Mouse (Mus musculus) mesoderm, embryonic 11.5 days (tissue): ENCODE measurements at regions not wholly inside any gene's neighbourhood (a gene's known extent, or its start where the extent isn't known, plus 50 kb on each side); places are given as distances from the start of the nearest gene placed in this dataset.
"Not testable (repeated sequence)": the region's sequence is repeated elsewhere in the genome, so short reads cannot be mapped to it uniquely, and the experiment has no call there.

Source experiments
- DNase-seq: peaks from one replicate; pipeline ENCODE4 v3.0.0-alpha.2; 2012; ENCODE audit warnings: low read depth, low spot score

GRCm38 (mm10) chr6:64948839-64949238, 93.5 kb upstream of the Smarcad1 start:
- DNase-seq: not testable (repeated sequence)

- no peak for DNase-seq
These were observed 80.5 kb upstream of the Smarcad1 start for GRCm38 (mm10) chr6:64961608-64962486.

DNA sequence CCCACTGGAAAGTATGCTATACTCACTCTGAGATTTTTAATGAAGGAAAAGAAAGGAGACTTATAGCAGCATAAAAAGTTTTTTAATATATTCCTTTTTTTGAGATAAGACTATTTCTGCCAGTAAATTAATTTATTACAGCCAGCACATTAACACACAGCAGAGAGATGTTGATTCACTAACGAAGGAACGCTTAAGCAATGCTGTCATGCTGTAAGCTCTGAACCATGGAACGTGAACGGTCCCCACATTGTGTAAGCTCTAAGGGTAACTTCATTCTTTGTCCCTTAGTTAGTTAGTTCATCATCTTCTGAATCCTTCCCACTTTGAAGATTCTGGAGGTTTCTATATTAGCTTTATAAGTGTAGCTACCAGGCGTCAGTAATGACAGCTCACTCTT, 79.8 kb upstream of the Smarcad1 start:
- DNase-seq: no peak

DNA sequence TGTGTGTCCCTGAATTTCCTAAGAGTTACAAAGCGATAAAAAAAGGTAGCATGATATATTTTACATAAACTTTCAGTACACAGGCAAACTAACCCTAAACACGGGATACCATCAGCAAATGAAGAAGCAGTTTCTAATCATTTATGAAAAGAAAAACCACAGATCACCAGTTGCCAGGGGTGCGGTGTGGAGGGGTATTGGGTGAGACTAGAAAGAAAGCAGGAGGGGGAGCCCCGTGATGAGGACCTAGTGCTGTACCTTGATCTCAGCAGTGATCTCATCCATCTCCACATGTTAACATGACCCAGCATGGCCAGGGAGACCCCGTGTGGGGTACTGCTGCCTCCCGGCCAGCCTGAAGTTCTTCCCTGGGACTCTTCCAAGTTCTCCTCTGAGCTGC, 77.7 kb upstream of the Smarcad1 start:
- DNase-seq: no peak

DNA sequence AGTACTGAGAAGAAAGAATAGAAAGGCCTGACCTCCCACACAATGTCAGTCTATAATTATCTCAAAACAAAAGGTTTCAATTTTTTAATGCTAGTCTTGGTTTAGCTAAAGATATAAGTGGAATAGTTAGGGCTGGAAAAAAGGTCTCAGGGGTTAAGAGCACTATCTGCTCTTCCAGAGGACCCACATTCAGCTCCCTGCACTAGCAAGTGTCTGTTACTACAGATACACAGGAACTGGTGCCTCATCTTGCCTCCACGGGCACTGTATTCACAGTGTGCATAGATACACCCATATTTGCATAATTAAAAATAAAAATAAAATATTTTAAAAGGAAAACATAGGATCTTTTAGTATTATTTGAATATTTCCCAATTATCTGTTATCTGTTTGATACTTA, 77.2 kb upstream of the Smarcad1 start:
- no peak for DNase-seq

DNA sequence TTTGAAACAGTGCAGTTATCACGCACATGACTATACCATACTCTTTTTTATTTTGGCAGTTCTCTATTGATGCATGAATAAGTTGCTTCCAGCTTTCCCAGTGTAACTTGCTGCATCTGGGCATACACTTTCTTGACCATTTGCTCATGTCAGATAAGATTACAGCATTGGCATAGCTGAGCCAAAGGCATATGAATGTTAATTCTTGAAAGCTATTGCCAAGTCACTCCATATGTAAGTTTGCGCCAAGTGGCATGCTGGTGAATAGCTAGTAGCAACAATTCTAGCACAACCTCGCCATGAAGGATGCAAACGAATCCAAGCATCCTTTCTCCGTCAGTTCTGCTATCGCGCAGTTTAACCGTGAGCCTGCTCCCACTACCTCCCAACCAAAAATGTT, 72.2 kb upstream of the Smarcad1 start:
- DNase-seq: no peak

GRCm38 (mm10) chr6:64973968-64974367, 68.4 kb upstream of the Smarcad1 start:
- peak; percentile 41 for DNase-seq

DNA sequence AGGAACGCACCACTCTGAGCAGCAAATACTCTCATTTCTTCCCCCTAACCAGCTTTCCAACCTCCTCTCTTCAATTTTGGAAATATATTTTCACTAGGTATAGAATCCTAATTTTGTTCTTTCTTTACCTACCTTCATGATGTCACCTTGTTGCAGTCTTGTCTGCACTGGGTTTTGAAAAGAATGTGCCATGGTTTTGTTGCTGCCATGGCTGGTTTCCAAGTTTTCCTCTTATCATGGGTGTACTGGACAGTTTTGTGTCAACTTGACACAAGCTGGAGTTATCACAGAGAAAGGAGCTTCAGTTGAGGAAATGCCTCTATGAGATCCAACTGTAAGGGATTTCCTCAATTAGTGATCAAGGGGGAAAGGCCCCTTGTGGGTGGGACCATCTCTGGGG, 67.9 kb upstream of the Smarcad1 start:
- not testable (repeated sequence) for DNase-seq

DNA sequence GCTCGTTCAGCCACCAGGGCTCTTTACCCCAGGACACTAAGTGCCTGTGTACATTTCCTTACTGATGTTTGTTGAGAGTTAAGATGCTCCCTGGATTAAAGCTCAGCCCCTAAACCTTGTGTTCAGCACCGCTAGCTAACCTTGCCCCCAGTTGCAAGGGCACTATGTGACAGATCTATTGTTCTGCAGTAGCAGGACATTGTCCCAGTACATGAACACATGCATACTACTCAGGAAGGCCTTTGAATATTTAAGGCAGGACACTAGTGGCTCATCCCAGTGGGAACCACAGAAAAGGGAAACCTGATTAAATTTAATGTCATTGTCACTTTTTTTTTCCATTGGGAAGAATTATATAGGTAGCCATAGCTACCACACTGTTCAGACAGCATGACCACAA, 60.3 kb upstream of the Smarcad1 start:
- DNase-seq: peak; percentile 10
